Mouse (Mus musculus) heart, postnatal 0 days (tissue): ENCODE results near the gene Ndufs1. TPM values are rescaled to one million over a fixed set of nuclear protein-coding genes. Genes with fewer than 3 reads are reported as not detected.
A peak's percentile ranks its signal among the peaks of the same experiment; 100 is the strongest.

ENCODE experiments used
- ATAC-seq: fragments of 200-750 bp; cut with Nextera tagmentation; 2 replicates; pipeline ENCODE4 v1.8.0; 2017; ENCODE audit warnings: low read depth, moderate number of reproducible peaks, moderate library complexity; ENCODE audit not compliant: insufficient read depth
- DNase-seq: peaks from one replicate; pipeline ENCODE4 v3.0.0-alpha.2; 2016; ENCODE audit warnings: low spot score
- H3K27ac ChIP-seq: fragments of 300-500 bp; sonication (generic); 2 replicates; pipeline ENCODE4 v1.5.1; 2014; ENCODE audit warnings: low read depth, mild to moderate bottlenecking
- H3K27me3 ChIP-seq: fragments of 300-500 bp; sonication (generic); 2 replicates; pipeline ENCODE4 v1.6.1; 2014; ENCODE audit warnings: low read length, mixed read lengths; ENCODE audit not compliant: control insufficient read depth, insufficient read depth
- H3K36me3 ChIP-seq: fragments of 300-500 bp; sonication (generic); replicated peaks from 2 replicates; pipeline ENCODE4 v1.6.1; 2014; ENCODE audit warnings: low read length, mixed read lengths; ENCODE audit not compliant: control insufficient read depth, insufficient read depth
- H3K4me1 ChIP-seq: fragments of 300-500 bp; sonication (generic); 2 replicates; pipeline ENCODE4 v1.6.1; 2014; ENCODE audit warnings: antibody characterized with exemption; ENCODE audit not compliant: control insufficient read depth, insufficient read depth
- H3K4me2 ChIP-seq: fragments of 300-500 bp; sonication (generic); 2 replicates; pipeline ENCODE4 v1.6.1; 2014; ENCODE audit warnings: low read depth, mild to moderate bottlenecking, low read length, moderate library complexity
- H3K4me3 ChIP-seq: fragments of 300-500 bp; sonication (generic); 2 replicates; pipeline ENCODE4 v1.5.1; 2014; ENCODE audit warnings: low read depth, low read length
- H3K9ac ChIP-seq: fragments of 300-500 bp; sonication (generic); replicated peaks from 2 replicates; pipeline ENCODE4 v1.6.1; 2014; ENCODE audit warnings: low read depth, low read length, mixed read lengths
- H3K9me3 ChIP-seq: fragments of 300-500 bp; sonication (generic); replicated peaks from 2 replicates; pipeline ENCODE4 v1.6.1; 2016; ENCODE audit warnings: low read length; ENCODE audit not compliant: control insufficient read depth
- CTCF ChIP-seq: IDR thresholded peaks from 2 replicates; pipeline ENCODE4 v1.5.1; 2016; ENCODE audit warnings: antibody characterized with exemption, control low read depth, low read depth
- EP300 ChIP-seq: IDR thresholded peaks from 2 replicates; pipeline ENCODE4 v1.6.1; 2016; ENCODE audit warnings: antibody characterized with exemption, low read depth
- WGBS: fragments of 180-500 bp; shearing (Covaris S2); extraction: QIAGEN DNeasy Blood & Tissue Kit; methylation state at CpG from one replicate; pipeline ENCODE4 v1.1.7; 2014; 5-methylcytosine and 5-hydroxymethylcytosine counted together
- polyA plus RNA-seq: library from polyadenylated mRNA; unstranded; fragments of >200 nt; fragmentation: Nextera tagmentation; extraction: Ambion mirVana; gene quantifications from 2 replicates; pipeline ENCODE4 v1.2.1, GENCODE M21; 2015
- total RNA-seq: library from RNA; depleted of rRNA; stranded (reverse); fragments of >200 nt; gene quantifications from 2 replicates; pipeline ENCODE4 v1.2.3, GENCODE M21; 2014; ENCODE audit warnings: low replicate concordance

Ndufs1 gene
- total and polyA plus RNA-seq, 2 experiments from 2014 or later = 359 to 591 TPM

DNA sequence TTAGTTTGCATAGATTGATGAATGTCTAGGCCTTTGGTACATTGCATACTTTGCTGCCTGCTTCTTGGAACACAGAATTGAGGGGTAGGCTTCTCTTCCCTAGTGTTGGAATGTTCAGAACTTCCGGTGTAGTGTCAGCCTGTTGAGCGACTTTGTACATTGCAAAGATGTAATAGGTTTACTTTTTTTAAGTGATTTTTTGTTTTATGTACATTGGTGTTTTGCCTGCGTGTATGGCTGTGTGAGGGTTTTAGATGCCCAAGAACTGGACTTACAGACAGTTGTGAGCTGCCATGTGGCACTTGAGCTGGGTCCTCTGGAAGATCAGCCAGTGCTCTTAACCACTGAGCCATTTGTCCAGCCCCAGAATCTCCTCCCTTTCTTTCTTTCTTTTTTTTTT, 61.1 kb downstream of the Ndufs1 start:
- DNase-seq (peak; percentile 19), ATAC-seq (no peak)
- Histone ChIP-seq H3K27me3 (no peaks in the 10 kb centered on the region), H3K27ac (peak overlapping the region; percentile 99), H3K4me2 (peak overlapping the region; percentile 74), H3K4me3 (peak overlapping the region; percentile 85), H3K9me3 (no peaks in the 10 kb centered on the region), H3K9ac (peak overlapping the region; percentile 100; the same call in 1 of the 2 replicates), H3K36me3 (peaks cover 24% of the 10 kb centered on the region), H3K4me1 (peaks cover 6% of the 10 kb centered on the region)
- no peak for TF ChIP-seq CTCF
- TF ChIP-seq EP300 = no peak
- 12% methylated on average over 3 of the region's 3 CpGs for WGBS

- TF ChIP-seq CTCF = no peak
- no peak for TF ChIP-seq EP300
- 8% methylated on average over 4 of the region's 4 CpGs for WGBS
- peak overlapping the region; percentile 74 for H3K4me2 ChIP-seq
- peaks cover 19% of the 10 kb centered on the region for H3K36me3 ChIP-seq
- H3K9me3 ChIP-seq = no peaks in the 10 kb centered on the region
- no peaks in the 10 kb centered on the region for H3K27me3 ChIP-seq
- peak overlapping the region; percentile 99 for H3K27ac ChIP-seq
- ATAC-seq (no peak), DNase-seq (no peak)
- H3K4me3 ChIP-seq = peak overlapping the region; percentile 85
- peaks cover 8% of the 10 kb centered on the region for H3K4me1 ChIP-seq
- peak overlapping the region; percentile 100 for H3K9ac ChIP-seq
Measured at GRCm38 (mm10) chr1:63115096-63115495, 61.5 kb downstream of the Ndufs1 start.

GRCm38 (mm10) chr1:63114136-63114781, 62.4 kb downstream of the Ndufs1 start, which contains the start of gene Ino80d:
Gene Ino80d, minus strand, starts transcription at chr1:63114667.
- WGBS = 0% methylated on average over 24 of the region's 42 CpGs

DNA sequence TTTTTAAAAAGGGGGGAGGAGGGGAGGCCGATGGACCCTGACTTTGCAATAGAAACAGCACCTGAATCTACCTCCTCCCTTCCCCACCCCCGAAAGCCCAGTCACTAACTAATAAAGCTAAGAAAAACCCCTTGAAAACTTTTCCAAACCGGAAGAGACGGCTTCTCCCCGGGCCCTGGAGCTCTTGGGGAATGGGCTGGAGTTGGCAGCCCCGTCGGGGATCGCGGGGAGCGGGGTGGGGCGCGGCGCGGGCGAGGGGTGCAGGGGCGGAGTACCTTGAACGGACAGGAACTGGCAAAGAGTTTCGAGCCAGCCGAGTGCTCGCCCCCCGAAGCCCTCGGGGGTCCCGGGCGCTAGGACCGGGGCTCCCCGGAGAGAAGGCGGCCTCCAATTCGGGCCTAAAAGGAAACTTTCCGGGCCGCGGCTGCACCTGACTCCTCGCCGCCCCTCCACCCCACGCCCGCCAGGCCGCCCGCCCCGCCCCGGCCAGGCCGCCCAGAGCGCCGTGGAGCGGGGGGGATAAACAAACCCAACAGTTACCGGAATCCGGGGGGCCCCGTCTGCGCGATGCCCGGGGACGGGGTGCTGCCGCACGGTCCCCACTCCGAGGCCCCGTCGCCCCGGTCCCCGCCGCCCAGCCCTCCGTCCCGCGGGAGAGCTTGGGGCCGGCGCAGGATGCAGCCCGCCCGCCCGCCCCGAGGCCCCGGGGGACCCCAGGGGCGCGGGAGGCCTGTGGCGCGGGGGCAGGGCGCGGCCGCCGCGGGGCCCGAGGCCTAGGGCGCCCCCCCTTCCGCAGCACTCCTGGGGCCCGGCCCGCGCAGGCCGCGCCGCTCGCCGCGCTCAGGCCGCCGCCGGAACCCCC, 63.1 kb downstream of the Ndufs1 start:
- peak; percentile 50 for ATAC-seq
- Histone ChIP-seq H3K27ac (peak overlapping the region; percentile 99), H3K4me1 (peaks cover 10% of the 10 kb centered on the region), H3K4me3 (peak overlapping the region; percentile 85), H3K9ac (peak overlapping the region; percentile 100), H3K4me2 (peak overlapping the region; percentile 74), H3K36me3 (peaks cover 6% of the 10 kb centered on the region), H3K27me3 (no peaks in the 10 kb centered on the region), H3K9me3 (no peaks in the 10 kb centered on the region)
- under 1% methylated on average over 45 of the region's 92 CpGs for WGBS
- TF ChIP-seq EP300 = no peak
- peak; percentile 28 for DNase-seq

More at GRCm38 (mm10) chr1:63114136-63114781, 62.4 kb downstream of the Ndufs1 start, which contains the start of gene Ino80d:
- ATAC-seq (peak; percentile 89), DNase-seq (peak; percentile 95)
- Histone ChIP-seq H3K27me3 (no peaks in the 10 kb centered on the region), H3K9ac (peak within 1 kb of the TSS; percentile 100), H3K4me3 (peak within 1 kb of the TSS; percentile 85), H3K36me3 (peaks cover 12% of the 10 kb centered on the region), H3K4me1 (peaks cover 8% of the 10 kb centered on the region), H3K27ac (peak within 1 kb of the TSS; percentile 99), H3K9me3 (no peaks in the 10 kb centered on the region), H3K4me2 (peak within 1 kb of the TSS; percentile 74)
- no peak for TF ChIP-seq EP300
- peak; percentile 53 for TF ChIP-seq CTCF

- Histone ChIP-seq H3K4me3 (peak overlapping the region; percentile 85), H3K9me3 (no peaks in the 10 kb centered on the region), H3K36me3 (no peaks in the 10 kb centered on the region), H3K27me3 (no peaks in the 10 kb centered on the region), H3K9ac (peak overlapping the region; percentile 100), H3K4me1 (peaks cover 16% of the 10 kb centered on the region), H3K4me2 (peak overlapping the region; percentile 74), H3K27ac (peak overlapping the region; percentile 99)
- TF ChIP-seq CTCF (no peak), EP300 (no peak)
- WGBS = 2% methylated on average over 11 of the region's 11 CpGs
- DNase-seq (peak; percentile 41), ATAC-seq (peak; percentile 16)
Measured at GRCm38 (mm10) chr1:63112865-63113261, 63.8 kb downstream of the Ndufs1 start.
